Mouse (Mus musculus): Measurements from ENCODE around the gene Abtb1. TPM values are rescaled to one million over a fixed set of nuclear protein-coding genes. Genes with fewer than 3 reads are reported as not detected.
A peak's percentile ranks its signal among the peaks of the same experiment; 100 is the strongest.

Gene Abtb1
- polyA plus RNA-seq, 1 experiment from 2014 or later: 25.3 TPM

DNA sequence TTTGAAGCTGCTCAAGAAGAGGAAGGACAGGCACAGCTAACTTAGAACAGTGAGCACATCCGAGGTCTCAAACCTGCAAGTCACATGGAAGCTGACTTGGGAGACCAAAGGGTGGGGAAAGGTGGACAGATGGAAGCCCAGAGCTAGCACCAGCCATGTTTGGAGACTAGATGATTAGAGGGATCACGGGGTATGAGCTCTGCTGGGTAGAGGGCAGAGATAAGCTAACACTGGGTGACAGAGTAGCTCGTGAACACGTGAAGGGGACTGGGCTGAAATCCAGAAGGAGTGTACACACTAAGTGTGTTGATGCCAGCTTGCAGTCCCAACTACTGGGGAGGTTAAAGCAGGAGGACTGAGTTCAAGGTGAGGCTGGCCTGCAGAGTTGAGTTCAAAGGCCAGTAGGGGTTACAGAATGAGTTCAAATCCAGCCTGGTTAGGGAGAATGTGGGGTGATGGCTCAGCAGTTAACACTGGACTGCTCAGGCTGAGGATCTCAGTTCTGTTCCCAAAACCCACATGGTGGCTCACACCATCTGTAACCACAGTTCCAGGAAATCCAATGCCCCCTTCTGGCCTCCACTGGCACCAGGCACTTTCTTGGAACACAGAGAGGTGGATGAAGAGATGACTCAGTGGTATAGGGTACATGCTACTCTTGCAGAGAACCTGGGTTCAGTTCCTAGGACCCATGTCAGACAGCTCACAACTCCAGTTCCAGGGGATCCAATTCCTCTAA lies 37.7 kb downstream of the Abtb1 start:
- H3K4me1 ChIP-seq: peaks cover 45% of the 10 kb centered on the region
- H3K9me3 ChIP-seq (replicated peaks): no peaks in the 10 kb centered on the region
- H3K27ac ChIP-seq: no peak overlapping the region
- H3K4me3 ChIP-seq: no peak overlapping the region
- WGBS: 88% methylated on average over 4 of the region's 4 CpGs
- no peaks in the 10 kb centered on the region for H3K27me3 ChIP-seq (ENCODE audit: low read depth, poor library complexity, severe bottlenecking)
- no peak for DNase-seq (ENCODE audit: low spot score)
- no peaks in the 10 kb centered on the region for H3K36me3 ChIP-seq

DNA sequence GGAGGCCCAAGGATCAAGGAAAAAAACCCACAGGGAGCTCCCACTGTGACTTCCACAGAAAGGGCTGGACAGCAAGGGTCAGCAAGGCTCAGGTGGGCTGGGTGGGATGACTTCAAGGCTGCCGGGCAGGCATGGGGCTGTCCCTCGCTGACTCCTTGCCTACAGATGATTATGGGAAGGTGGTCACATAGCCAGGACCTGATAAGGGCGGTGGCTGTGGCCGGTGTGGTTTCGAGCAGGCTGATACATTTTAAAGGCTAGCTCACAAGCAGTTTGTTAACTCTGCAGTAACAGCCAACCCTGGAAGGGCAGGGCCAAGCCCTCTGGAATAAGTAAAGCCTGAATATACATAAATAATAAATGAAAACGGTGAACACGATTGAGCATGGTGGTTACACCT lies 38.7 kb downstream of the Abtb1 start:
- Histone ChIP-seq H3K4me1 (peaks cover 40% of the 10 kb centered on the region), H3K36me3 (no peaks in the 10 kb centered on the region), H3K27me3 (ENCODE audit: low read depth, poor library complexity, severe bottlenecking) (no peaks in the 10 kb centered on the region), H3K9me3 (replicated peaks) (no peaks in the 10 kb centered on the region), H3K4me3 (no peak overlapping the region), H3K27ac (no peak overlapping the region)
- 89% methylated on average over 7 of the region's 7 CpGs for WGBS
- no peak for DNase-seq (ENCODE audit: low spot score)

DNA sequence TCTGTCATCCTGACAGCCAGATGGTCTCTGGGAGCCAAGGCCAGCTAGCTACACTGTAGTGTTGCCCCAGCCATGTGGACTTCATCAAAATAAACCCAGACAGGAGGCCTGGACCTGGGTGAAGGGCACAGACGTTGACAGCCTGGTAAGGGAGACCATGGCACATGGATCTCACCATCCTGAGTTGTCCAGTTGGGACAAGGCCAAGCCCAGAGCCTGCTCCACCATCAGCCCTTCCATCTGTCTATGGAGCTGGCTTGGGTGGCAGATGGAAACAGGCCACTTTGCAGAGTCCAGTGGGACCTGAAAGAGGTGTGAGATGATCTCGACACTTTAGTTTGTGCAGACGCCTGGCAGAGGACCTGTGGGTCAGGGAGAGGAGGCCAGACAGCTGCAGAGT lies 41.0 kb downstream of the Abtb1 start:
- Histone ChIP-seq H3K36me3 (no peaks in the 10 kb centered on the region), H3K27me3 (ENCODE audit: low read depth, poor library complexity, severe bottlenecking) (no peaks in the 10 kb centered on the region), H3K9me3 (replicated peaks) (no peaks in the 10 kb centered on the region), H3K4me1 (peaks cover 29% of the 10 kb centered on the region), H3K4me3 (no peak overlapping the region), H3K27ac (peak overlapping the region; percentile 56)
- DNase-seq (ENCODE audit: low spot score): no peak
- 22% methylated on average over 3 of the region's 3 CpGs for WGBS

DNA sequence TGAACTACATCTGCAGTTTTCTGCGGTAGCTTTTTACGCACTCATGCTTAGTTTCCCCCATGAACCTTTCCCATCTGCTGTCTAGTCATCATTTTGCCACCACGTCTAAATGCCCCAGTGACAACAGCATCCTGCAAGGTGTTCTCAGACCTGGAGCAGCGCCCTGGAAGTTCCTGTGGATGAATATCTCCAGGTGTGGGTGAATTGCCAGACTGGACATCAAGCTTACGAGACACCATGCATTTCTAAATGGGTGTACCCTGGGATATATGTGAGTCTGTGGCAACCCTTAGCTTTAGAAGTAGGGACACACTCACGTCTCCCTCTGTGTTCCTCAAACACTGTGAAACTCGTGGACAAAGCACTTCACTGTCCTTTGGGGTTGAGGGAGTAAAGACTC lies 41.6 kb downstream of the Abtb1 start:
- Histone ChIP-seq H3K27ac (peak overlapping the region; percentile 56; the same call in 1 of the 2 replicates), H3K4me1 (peaks cover 34% of the 10 kb centered on the region), H3K9me3 (replicated peaks) (no peaks in the 10 kb centered on the region), H3K36me3 (no peaks in the 10 kb centered on the region), H3K27me3 (ENCODE audit: low read depth, poor library complexity, severe bottlenecking) (no peaks in the 10 kb centered on the region), H3K4me3 (no peak overlapping the region)
- no peak for DNase-seq (ENCODE audit: low spot score)
- 89% methylated on average over 7 of the region's 7 CpGs for WGBS

DNA sequence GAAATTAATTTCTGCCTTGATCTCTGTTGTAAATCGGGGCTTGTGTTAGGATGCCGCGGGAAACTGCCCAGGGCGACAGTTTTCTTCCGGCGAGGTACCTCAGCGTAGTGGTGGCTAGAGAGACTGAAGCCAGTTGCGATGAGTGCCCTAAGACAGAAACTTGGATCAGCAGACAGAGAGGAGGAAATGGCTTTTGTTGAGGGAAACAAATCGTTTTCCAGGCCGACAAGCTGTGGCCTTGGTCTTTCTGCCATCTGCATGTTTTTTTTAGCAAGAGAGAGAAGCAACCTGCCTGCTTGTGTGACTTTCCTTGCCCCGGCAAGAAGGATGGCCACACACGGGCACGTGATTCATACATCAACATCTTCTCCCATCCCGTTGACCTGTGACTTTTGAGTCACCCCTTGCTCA lies 47.2 kb downstream of the Abtb1 start:
- H3K4me3 ChIP-seq: no peak overlapping the region
- H3K4me1 ChIP-seq: peaks cover 46% of the 10 kb centered on the region
- H3K36me3 ChIP-seq: no peaks in the 10 kb centered on the region
- H3K27ac ChIP-seq: no peak overlapping the region
- 46% methylated on average over 14 of the region's 14 CpGs for WGBS
- H3K27me3 ChIP-seq (ENCODE audit: low read depth, poor library complexity, severe bottlenecking): no peaks in the 10 kb centered on the region
- no peaks in the 10 kb centered on the region for H3K9me3 ChIP-seq (replicated peaks)
- DNase-seq (ENCODE audit: low spot score): no peak

DNA sequence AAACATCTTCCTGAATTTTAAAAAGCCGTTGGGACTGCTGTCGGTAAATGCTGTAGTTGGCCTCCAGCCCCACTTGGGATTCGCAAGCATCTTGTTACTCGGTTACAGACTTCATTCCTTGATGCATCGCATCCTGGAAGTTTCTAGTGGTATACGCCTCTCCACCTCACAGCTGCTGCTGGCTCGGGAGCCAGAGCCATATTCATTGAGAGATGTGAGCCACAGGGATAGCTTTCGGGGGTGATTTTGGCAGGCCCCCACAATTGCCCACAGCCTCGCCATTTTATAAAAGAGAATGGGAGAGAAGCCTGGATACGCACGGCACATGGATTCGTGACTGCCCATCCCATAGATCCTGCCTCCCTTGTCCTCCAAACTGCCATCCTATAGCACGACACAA lies 47.9 kb downstream of the Abtb1 start:
- H3K4me1 ChIP-seq: peaks cover 48% of the 10 kb centered on the region
- H3K27ac ChIP-seq: peak overlapping the region; percentile 14; the same call in 1 of the 2 replicates
- H3K4me3 ChIP-seq: no peak overlapping the region
- no peaks in the 10 kb centered on the region for H3K36me3 ChIP-seq
- DNase-seq (ENCODE audit: low spot score): no peak
- no peaks in the 10 kb centered on the region for H3K27me3 ChIP-seq (ENCODE audit: low read depth, poor library complexity, severe bottlenecking)
- H3K9me3 ChIP-seq (replicated peaks): no peaks in the 10 kb centered on the region
- WGBS: 84% methylated on average over 13 of the region's 13 CpGs

DNA sequence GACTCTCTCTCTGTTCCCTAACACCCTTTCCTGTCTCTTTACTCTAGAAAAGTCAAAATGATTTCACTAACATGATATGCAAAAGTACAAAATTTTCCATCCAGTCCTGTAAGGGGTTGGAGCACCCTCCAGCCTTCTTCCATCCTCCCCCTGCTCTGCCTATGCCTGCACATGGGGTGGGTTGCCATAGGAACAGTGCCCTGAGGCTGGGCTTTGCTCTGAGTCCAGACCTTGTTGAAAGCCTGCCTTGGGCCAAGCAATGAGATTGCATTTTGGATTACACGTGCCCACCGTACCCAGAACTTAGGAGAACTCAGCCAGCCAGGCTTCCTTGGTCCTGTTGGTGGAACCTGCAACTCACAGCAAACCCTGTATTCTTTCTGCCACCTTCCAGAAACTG lies 48.5 kb downstream of the Abtb1 start:
- Histone ChIP-seq H3K4me1 (peaks cover 53% of the 10 kb centered on the region), H3K36me3 (no peaks in the 10 kb centered on the region), H3K27ac (no peak overlapping the region), H3K27me3 (ENCODE audit: low read depth, poor library complexity, severe bottlenecking) (no peaks in the 10 kb centered on the region), H3K4me3 (no peak overlapping the region), H3K9me3 (replicated peaks) (no peaks in the 10 kb centered on the region)
- no peak for DNase-seq (ENCODE audit: low spot score)
- WGBS: 38% methylated on average over 2 of the region's 2 CpGs

DNA sequence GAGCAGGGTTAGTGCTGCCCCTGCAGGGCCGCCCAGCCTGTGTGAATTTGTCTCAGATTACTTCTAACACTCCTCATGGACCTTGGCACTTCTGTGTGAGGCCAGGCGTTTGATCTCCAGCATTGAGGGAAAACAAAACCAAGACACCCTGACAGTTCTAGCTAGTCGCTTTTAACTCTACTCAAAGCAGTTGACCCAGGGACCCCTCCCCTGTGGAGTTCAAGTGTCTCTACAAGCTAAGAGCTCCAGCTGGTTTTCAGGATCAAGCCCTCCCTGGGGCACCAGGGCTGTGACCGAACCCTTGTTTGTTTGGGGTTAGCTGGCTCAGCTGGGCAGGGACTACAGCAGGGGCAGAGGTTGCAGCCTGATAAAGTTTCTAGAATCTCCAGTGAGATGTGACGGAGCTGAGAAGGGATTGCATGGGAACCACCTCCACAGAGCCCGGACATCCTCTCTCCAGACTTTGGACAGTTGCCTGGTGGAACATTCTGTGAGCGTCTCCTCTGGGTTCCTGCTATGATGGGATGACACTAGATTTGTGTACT lies 49.6 kb downstream of the Abtb1 start:
- no peak overlapping the region for H3K4me3 ChIP-seq
- H3K9me3 ChIP-seq (replicated peaks): no peaks in the 10 kb centered on the region
- 34% methylated on average over 7 of the region's 7 CpGs for WGBS
- DNase-seq (ENCODE audit: low spot score): peak; percentile 30
- H3K27me3 ChIP-seq (ENCODE audit: low read depth, poor library complexity, severe bottlenecking): no peaks in the 10 kb centered on the region; the same call in 1 of the 2 replicates
- no peaks in the 10 kb centered on the region for H3K36me3 ChIP-seq
- peak overlapping the region; percentile 14; the same call in 1 of the 2 replicates for H3K27ac ChIP-seq
- H3K4me1 ChIP-seq: peaks cover 59% of the 10 kb centered on the region

DNA sequence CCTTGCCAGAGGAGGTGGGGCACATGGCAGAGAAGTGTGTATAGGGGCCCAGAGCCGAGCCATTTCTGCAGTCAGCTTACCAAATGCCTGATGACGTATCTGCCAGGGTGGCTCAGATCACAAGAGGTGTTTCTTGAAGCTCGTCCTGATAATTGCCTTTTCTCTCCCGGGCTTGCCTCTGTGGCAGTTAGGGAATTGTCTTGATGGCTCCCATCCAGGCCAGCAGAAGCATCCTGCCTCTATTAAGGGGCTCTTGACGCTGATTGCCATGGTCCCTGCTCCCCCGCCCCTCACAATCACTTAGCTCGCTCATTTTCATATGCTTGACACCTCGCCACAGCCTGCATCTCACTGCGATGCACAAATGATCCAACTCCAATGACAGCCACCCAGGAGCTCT lies 50.5 kb downstream of the Abtb1 start:
- DNase-seq (ENCODE audit: low spot score): no peak
- Histone ChIP-seq H3K27ac (no peak overlapping the region), H3K9me3 (replicated peaks) (no peaks in the 10 kb centered on the region), H3K27me3 (ENCODE audit: low read depth, poor library complexity, severe bottlenecking) (no peaks in the 10 kb centered on the region; the same call in 1 of the 2 replicates), H3K4me3 (no peak overlapping the region), H3K36me3 (no peaks in the 10 kb centered on the region), H3K4me1 (peaks cover 67% of the 10 kb centered on the region)
- 17% methylated on average over 9 of the region's 9 CpGs for WGBS

DNA sequence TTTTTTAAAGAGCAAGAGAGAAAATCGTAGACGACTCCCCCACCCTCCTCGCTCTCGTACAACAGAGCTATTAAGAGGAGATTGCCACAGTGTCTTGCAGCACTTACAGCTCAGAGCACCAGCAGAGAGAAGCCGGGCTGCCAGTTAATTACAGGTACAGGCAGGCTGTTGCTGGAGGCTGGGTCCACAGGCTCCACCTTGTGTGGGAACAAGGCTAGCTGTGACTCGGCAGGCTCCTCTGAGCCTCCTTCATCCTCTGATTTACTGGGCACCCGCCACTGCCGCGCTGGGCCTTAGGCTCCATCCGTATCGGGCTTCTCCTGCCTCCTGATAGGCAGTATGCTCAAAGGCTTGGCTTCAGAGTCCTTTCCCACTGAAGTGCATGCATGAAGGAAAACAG lies 53.6 kb downstream of the Abtb1 start:
- Histone ChIP-seq H3K4me1 (peaks cover 65% of the 10 kb centered on the region), H3K9me3 (replicated peaks) (no peaks in the 10 kb centered on the region), H3K27me3 (ENCODE audit: low read depth, poor library complexity, severe bottlenecking) (no peaks in the 10 kb centered on the region; the same call in 1 of the 2 replicates), H3K36me3 (no peaks in the 10 kb centered on the region), H3K4me3 (no peak overlapping the region), H3K27ac (0 out of 2 replicates have a peak overlapping the region, but pooled peaks have one; percentile 21)
- WGBS: 58% methylated on average over 11 of the region's 11 CpGs
- no peak for DNase-seq (ENCODE audit: low spot score)

DNA sequence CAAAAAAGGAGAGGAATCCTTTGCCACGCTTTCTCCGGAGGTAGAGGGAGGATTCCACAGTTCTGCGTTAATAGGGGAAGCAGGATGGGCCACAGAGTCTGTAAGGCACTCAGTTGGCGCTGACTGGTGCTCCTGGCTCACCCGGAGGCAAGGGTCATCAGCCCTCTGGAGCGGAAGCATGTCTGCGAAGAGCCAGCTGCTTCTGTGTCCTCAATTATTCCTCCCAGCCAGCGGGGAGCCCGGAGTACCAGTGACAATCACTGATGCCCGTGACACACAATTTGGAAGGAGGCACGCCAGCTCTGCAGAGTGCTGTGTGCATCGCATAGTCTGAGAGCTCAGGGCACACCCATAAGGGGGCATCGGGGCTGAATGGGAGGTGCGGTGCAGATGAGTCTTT lies 54.3 kb downstream of the Abtb1 start:
- DNase-seq (ENCODE audit: low spot score): no peak
- no peak overlapping the region for H3K4me3 ChIP-seq
- no peaks in the 10 kb centered on the region for H3K9me3 ChIP-seq (replicated peaks)
- 73% methylated on average over 14 of the region's 14 CpGs for WGBS
- H3K27me3 ChIP-seq (ENCODE audit: low read depth, poor library complexity, severe bottlenecking): no peaks in the 10 kb centered on the region; the same call in 1 of the 2 replicates
- peaks cover 57% of the 10 kb centered on the region for H3K4me1 ChIP-seq
- no peaks in the 10 kb centered on the region for H3K36me3 ChIP-seq
- no peak overlapping the region for H3K27ac ChIP-seq

DNA sequence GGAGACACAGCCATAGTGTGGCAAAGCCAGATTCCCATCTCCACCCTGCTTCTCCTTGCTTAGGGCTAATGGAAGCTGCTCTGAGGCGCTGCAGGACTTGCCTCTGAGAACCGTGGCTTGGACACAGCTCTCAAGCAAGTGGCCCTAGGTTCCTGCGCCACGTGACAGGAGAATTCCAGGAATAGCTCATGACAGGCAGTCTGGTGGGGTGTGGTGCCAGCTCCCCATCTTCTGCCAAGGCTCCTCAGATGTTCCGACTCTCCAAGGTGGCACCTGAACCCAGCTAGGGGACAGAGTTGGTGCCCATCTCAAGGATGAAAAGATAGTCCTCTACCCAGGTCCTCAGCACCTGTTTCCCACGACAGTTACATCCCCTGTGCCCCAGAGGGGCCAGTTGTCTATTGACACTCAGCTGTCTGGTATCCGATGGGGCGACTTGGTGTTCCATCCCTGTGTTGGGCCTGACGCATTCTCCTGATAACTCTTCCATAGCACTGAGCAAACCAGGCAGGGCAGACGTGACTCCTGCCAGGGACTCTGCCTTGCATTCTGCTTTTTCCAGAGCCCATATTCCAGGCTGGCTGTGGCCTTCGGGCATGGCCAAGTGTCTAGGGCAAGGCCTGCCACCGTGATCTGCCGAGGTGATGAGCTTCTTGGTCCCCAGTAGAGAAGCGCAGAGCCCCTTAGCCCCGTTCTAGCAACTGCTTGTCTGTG lies 54.9 kb downstream of the Abtb1 start:
- Histone ChIP-seq H3K4me1 (peaks cover 51% of the 10 kb centered on the region), H3K4me3 (no peak overlapping the region), H3K27ac (no peak overlapping the region), H3K9me3 (replicated peaks) (no peaks in the 10 kb centered on the region), H3K36me3 (no peaks in the 10 kb centered on the region), H3K27me3 (ENCODE audit: low read depth, poor library complexity, severe bottlenecking) (peaks cover 5% of the 10 kb centered on the region)
- 87% methylated on average over 15 of the region's 15 CpGs for WGBS
- no peak for DNase-seq (ENCODE audit: low spot score)

Data from limb, embryonic 10.5 days (tissue).